Mouse (Mus musculus) neural tube, embryonic 12.5 days (tissue): ENCODE data around the gene Trmt1. TPM values are rescaled to one million over a fixed set of nuclear protein-coding genes. Genes with fewer than 3 reads are reported as not detected.

Experiments used
- ATAC-seq: fragments of 200-750 bp; cut with Nextera tagmentation; 2 replicates; pipeline ENCODE4 v1.8.0; 2017; ENCODE audit warnings: low read depth, mild to moderate bottlenecking, moderate TSS enrichment, moderate library complexity; ENCODE audit not compliant: low FRiP score
- H3K27ac ChIP-seq: fragments of 300-500 bp; sonication (generic); 2 replicates; pipeline ENCODE4 v1.5.1; 2016
- H3K27me3 ChIP-seq: fragments of 300-500 bp; sonication (generic); replicated peaks from 2 replicates; pipeline ENCODE4 v1.6.1; 2016; ENCODE audit warnings: mild to moderate bottlenecking
- H3K36me3 ChIP-seq: fragments of 300-500 bp; sonication (generic); 2 replicates; pipeline ENCODE4 v1.6.1; 2016; ENCODE audit warnings: mild to moderate bottlenecking
- H3K4me1 ChIP-seq: fragments of 300-500 bp; sonication (generic); 2 replicates; pipeline ENCODE4 v1.6.1; 2016
- H3K4me2 ChIP-seq: fragments of 300-500 bp; sonication (generic); replicated peaks from 2 replicates; pipeline ENCODE4 v1.6.1; 2016; ENCODE audit warnings: mild to moderate bottlenecking
- H3K4me3 ChIP-seq: fragments of 300-500 bp; sonication (generic); 2 replicates; pipeline ENCODE4 v1.5.1; 2016
- H3K9ac ChIP-seq: fragments of 300-500 bp; sonication (generic); 2 replicates; pipeline ENCODE4 v1.6.1; 2016; ENCODE audit warnings: mild to moderate bottlenecking
- H3K9me3 ChIP-seq: fragments of 300-500 bp; sonication (generic); 2 replicates; pipeline ENCODE4 v1.6.1; 2016; ENCODE audit warnings: mild to moderate bottlenecking
- WGBS: fragments of 180-500 bp; shearing (Covaris S2); methylation state at CpG from one replicate; pipeline ENCODE4 v1.1.7; 2016; 5-methylcytosine and 5-hydroxymethylcytosine counted together
- polyA plus RNA-seq: library from polyadenylated mRNA; unstranded; fragments of >200 nt; fragmentation: Nextera tagmentation; extraction: Ambion mirVana; gene quantifications from 2 replicates; pipeline ENCODE4 v1.2.1, GENCODE M21; 2016

The Trmt1 gene
- polyA plus RNA-seq, 1 experiment from 2014 or later, result 58.5 TPM

DNA sequence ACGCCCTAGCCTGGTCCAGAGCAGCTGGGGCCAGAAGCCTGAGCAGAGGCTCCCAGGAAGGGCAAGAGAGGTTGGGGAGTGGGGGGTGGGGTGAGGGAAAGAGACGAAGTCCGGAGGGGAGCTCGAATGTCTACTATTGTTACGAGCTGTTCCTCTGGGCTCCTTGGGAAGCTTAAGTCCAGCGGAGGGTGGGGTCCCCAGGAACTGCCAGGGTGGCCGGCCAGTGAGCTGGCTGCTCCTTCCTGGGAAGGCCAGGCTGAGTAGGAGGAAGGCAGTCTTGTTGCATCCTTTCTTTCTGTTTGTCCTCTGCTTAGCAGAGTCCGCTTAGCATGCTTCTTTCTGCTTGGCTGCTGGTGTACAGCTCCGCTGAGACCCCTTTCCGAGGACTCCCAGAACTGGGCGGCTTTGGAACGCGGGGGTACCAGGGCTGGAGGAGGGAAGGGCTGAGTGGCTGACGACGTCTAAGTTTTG lies 22.0 kb downstream of the Trmt1 start:
- H3K4me3 ChIP-seq, result no peak overlapping the region; the same call in 1 of the 2 replicates
- H3K9me3 ChIP-seq, result no peaks in the 10 kb centered on the region
- no peak overlapping the region for H3K27ac ChIP-seq
- WGBS, result 4% methylated on average over 15 of the region's 15 CpGs
- no peaks in the 10 kb centered on the region for H3K36me3 ChIP-seq
- H3K4me2 ChIP-seq, result peak overlapping the region; percentile 44
- peak overlapping the region; percentile 41; the same call in 1 of the 2 replicates for H3K9ac ChIP-seq
- ATAC-seq, result no peak
- H3K27me3 ChIP-seq, result peaks cover 52% of the 10 kb centered on the region
- H3K4me1 ChIP-seq, result peaks cover 76% of the 10 kb centered on the region

DNA sequence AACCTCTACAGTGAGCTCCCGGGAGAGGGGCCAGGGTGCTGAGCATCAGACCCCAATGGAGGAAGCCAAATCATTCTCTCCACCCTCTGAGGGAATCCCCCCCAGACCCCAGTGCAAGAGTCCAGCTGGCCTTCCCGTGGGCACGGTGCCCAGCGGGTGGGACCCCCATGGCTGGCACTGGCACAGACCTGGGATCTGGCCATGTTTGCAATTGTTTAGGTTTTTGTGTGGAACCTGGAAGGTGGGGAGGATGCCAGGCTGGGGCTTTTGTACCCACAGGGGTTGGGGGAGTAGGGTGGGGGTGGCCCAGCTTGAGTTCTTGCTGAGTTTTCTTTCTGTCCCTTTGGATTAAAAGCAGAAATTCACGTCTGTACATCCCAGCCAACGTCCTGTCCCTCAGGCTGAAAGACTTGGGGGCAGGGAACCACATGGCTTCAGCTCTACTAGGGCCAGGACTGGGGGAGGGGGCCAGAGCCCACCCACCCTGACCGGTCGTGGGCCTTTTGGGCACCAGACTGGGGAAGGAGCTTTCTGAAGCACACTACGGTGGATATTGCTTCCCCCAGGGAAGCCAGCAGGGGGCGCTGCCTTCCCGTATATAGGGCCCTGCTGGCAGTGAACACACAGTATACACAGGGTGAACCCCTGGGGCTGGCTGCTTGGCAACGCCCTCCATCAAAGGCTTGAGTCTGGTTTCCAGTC lies 22.8 kb downstream of the Trmt1 start:
- Histone ChIP-seq H3K4me1 (peaks cover 81% of the 10 kb centered on the region), H3K36me3 (no peaks in the 10 kb centered on the region), H3K27ac (peak overlapping the region; percentile 33), H3K4me3 (no peak overlapping the region), H3K9ac (0 out of 2 replicates have a peak overlapping the region, but pooled peaks have one; percentile 17), H3K27me3 (peaks cover 52% of the 10 kb centered on the region), H3K9me3 (no peaks in the 10 kb centered on the region), H3K4me2 (peak overlapping the region; percentile 22)
- peak; percentile 34 for ATAC-seq
- 13% methylated on average over 12 of the region's 12 CpGs for WGBS

DNA sequence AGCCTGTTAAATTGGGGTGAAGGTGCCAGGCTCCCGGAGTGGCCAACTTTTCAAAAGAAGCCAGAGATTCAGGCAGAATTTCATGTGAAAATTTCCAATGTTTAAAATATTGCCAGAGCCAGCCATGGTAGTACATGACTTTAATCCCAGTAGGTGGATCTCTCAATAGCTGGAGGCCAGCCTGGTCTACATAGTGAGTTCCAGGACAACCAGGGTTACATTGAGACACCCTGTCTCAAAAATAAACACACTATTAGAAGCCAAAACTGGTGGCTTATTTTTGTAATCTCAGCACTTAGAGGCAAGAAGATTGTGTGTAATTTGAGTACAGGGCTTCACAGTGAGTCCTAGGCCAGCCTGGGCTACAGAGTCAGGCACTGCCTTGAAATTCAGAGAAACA lies 23.8 kb downstream of the Trmt1 start:
- 95% methylated on average over 1 of the region's 1 CpGs for WGBS
- no peak overlapping the region for H3K27ac ChIP-seq
- H3K4me3 ChIP-seq, result no peak overlapping the region
- peaks cover 52% of the 10 kb centered on the region for H3K27me3 ChIP-seq
- H3K4me1 ChIP-seq, result peaks cover 83% of the 10 kb centered on the region
- H3K4me2 ChIP-seq, result no peak overlapping the region
- no peaks in the 10 kb centered on the region for H3K9me3 ChIP-seq
- H3K36me3 ChIP-seq, result no peaks in the 10 kb centered on the region
- ATAC-seq, result no peak
- no peak overlapping the region for H3K9ac ChIP-seq

DNA sequence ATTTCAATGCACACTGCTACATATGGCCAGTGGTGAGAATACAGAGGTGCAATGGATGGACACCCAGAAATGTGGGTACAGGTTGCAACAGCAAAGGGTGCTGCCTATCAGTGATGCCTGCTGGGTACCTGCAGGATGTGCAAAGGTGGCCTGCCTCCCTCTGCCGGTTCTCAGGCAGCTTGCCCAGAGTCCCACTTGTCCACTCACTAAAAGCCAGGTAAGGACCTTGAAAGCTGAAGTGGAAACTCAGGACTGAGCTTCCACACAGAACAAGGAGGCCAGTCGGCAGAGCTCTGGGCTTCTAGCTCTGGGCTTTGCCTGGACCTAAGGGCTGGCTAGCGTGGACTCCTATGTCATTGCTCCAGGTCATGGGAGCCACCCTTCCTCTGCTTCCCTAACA lies 25.2 kb downstream of the Trmt1 start:
- H3K4me2 ChIP-seq, result peak overlapping the region; percentile 31

DNA sequence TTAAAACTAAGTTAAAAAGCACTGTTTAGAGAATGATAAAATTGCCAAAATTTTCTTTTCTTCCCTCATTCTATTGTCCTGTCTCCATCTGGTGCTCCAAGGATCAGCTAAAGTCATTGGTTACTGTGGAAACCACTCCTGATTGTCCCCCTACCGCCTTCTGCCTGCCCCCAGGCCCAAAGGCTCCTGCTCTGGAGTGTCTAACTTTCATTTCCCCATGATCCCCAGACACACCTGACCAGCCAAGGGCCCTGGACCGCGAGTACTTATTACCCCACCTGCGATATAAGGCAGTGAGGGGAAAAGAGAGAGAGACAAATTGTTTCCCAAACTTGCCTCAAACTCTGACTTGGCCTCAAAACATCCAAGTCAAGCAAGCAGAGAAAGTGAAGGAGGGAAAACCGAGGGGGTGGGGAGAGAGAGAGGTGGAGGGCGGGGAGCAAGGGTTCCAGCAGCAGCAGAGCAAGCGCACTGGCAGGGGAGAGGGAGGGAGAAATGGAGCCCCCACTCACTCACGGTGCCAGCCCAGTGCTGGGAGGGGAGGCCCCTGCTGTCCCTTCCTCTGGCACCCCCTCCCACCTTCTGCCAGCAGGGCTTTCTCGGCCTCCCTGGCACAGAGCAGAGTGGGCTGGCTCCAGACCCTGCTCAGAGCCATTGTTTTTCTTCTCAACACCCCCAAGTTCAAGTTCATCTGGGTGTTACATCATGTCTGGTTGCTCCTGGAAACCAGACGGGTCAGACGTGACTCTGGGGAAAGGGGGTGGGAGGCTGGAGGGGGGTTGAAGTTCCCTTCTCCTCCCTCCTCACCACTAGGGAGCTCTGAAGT lies 26.0 kb downstream of the Trmt1 start:
- 10% methylated on average over 10 of the region's 11 CpGs for WGBS
- peak overlapping the region; percentile 87 for H3K27ac ChIP-seq
- H3K4me1 ChIP-seq, result peaks cover 77% of the 10 kb centered on the region
- H3K27me3 ChIP-seq, result peaks cover 52% of the 10 kb centered on the region
- no peak overlapping the region for H3K4me3 ChIP-seq
- no peak overlapping the region for H3K9ac ChIP-seq
- peak overlapping the region; percentile 31 for H3K4me2 ChIP-seq
- ATAC-seq, result peak; percentile 88
- H3K9me3 ChIP-seq, result no peaks in the 10 kb centered on the region
- H3K36me3 ChIP-seq, result 0 out of 2 replicates have a peak, but pooled peaks cover 4% of the 10 kb centered on the region

More for the DNA sequence above, 25.2 kb downstream of the Trmt1 start:
- H3K9ac ChIP-seq, result peak overlapping the region; percentile 14; the same call in 1 of the 2 replicates
- H3K27me3 ChIP-seq, result peaks cover 52% of the 10 kb centered on the region
- peaks cover 82% of the 10 kb centered on the region for H3K4me1 ChIP-seq
- WGBS, result 51% methylated on average over 3 of the region's 3 CpGs
- H3K4me3 ChIP-seq, result no peak overlapping the region
- H3K36me3 ChIP-seq, result no peaks in the 10 kb centered on the region
- peak overlapping the region; percentile 75 for H3K27ac ChIP-seq
- H3K9me3 ChIP-seq, result no peaks in the 10 kb centered on the region
- ATAC-seq, result no peak

DNA sequence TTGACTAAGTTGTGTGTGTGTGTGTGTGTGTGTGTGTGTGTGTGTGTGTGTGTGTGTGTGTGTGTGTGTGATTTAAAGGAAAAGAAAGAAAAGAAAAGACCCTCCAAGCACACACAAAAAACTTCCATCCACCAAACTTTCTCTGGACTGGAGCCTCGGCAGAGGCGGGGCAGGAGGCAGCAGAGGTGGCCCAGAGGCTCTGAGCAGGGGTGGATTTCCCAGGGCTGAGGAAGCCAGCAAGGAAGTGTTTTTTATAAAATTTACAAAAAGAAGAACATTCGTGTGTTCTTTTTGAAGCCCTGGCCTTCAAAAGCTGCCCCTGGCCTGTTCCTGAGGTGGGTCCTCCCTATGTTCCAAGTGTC lies 26.6 kb downstream of the Trmt1 start:
- H3K9ac ChIP-seq, result no peak overlapping the region
- WGBS, result 18% methylated on average over 3 of the region's 3 CpGs
- H3K4me1 ChIP-seq, result peaks cover 71% of the 10 kb centered on the region

DNA sequence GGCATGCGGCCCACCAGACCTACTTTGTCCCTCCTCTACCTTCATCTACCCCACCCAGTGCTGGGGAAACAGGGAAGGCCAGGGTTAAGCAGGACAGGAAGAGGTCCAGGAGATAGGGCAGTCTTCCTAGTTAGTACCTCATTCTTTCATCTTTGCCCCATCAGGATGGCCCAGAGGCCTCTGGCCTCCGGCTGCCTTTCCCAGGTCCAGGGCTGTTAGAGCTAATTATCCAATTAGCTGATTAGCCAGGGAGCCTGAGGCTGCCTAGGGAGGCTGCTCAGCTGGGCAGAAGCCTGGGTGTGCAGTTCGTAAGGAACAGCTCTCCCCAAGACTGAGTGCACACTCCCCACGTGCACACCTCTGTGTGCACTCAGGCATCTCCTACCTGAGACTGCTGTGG lies 27.3 kb downstream of the Trmt1 start:
- no peak for ATAC-seq
- H3K9ac ChIP-seq, result 0 out of 2 replicates have a peak overlapping the region, but pooled peaks have one; percentile 17
- 0 out of 2 replicates have a peak, but pooled peaks cover 4% of the 10 kb centered on the region for H3K36me3 ChIP-seq
- H3K9me3 ChIP-seq, result no peaks in the 10 kb centered on the region
- WGBS, result 30% methylated on average over 4 of the region's 4 CpGs
- H3K27ac ChIP-seq, result peak overlapping the region; percentile 87
- H3K4me3 ChIP-seq, result no peak overlapping the region
- H3K4me1 ChIP-seq, result peaks cover 64% of the 10 kb centered on the region
- peaks cover 51% of the 10 kb centered on the region for H3K27me3 ChIP-seq
- H3K4me2 ChIP-seq, result peak overlapping the region; percentile 25

More for the DNA sequence above, 26.6 kb downstream of the Trmt1 start:
- Histone ChIP-seq H3K4me3 (no peak overlapping the region), H3K4me2 (peak overlapping the region; percentile 25), H3K27me3 (peaks cover 52% of the 10 kb centered on the region), H3K9me3 (no peaks in the 10 kb centered on the region), H3K36me3 (0 out of 2 replicates have a peak, but pooled peaks cover 4% of the 10 kb centered on the region), H3K27ac (peak overlapping the region; percentile 87)
- peak; percentile 29 for ATAC-seq

DNA sequence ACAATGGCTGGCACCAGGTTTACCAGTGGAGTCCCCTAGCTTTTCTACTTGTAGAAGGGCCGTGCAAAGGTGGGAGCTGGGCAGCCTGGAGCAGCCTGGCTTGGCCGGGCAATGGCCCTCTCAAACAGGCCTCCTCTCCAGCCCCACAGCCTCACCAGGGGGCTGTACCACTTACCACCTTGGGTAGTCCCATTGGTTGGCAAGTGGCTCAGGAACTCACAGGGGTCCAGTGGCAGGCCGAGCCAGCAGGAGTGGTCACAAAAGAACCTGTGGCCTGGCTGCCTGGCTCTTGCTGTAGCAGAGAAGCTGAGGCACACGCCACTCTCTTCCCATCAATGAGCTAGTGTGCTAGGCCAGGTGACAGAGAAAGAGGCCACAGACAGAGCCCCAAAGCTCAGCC lies 28.1 kb downstream of the Trmt1 start:
- Histone ChIP-seq H3K4me3 (no peak overlapping the region), H3K4me2 (0 out of 2 replicates have a peak overlapping the region, but pooled peaks have one; percentile 25), H3K4me1 (peaks cover 58% of the 10 kb centered on the region), H3K36me3 (0 out of 2 replicates have a peak, but pooled peaks cover 4% of the 10 kb centered on the region), H3K9ac (0 out of 2 replicates have a peak overlapping the region, but pooled peaks have one; percentile 17), H3K27ac (peak overlapping the region; percentile 87), H3K27me3 (peaks cover 53% of the 10 kb centered on the region), H3K9me3 (no peaks in the 10 kb centered on the region)
- 54% methylated on average over 4 of the region's 4 CpGs for WGBS
- no peak for ATAC-seq

DNA sequence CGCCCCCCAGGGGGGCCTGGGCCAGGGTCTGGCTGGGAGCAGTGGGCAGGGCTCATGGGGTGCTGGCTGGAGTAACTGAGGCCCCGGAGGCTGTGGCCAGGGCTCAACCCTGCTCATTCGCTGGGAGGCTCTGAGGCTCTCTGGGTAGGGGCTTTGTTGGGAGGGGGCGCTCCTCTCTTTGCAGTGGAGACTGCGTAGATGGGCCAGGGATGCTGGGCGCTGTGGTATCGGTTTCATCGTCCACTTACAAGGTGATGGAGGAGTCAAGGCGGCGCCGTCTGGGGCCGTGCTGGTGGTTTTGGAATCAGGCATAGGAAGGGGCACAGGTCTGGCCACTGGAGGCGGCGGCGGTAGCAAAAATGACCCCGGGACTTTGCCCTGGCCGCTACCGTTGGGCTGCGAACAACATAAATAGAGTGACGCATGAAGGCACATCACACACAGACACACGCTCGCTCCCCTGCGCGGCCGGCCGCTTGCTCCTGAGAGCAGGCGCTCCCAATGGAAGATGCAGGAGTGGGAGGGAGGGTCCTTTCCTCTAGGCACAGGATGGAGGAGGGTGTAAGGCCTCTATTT lies 29.9 kb downstream of the Trmt1 start:
- peak overlapping the region; percentile 48 for H3K4me2 ChIP-seq
- no peak overlapping the region for H3K27ac ChIP-seq
- no peak for ATAC-seq
- no peaks in the 10 kb centered on the region for H3K9me3 ChIP-seq
- H3K4me3 ChIP-seq, result no peak overlapping the region
- H3K27me3 ChIP-seq, result peaks cover 62% of the 10 kb centered on the region
- 7% methylated on average over 27 of the region's 27 CpGs for WGBS
- H3K9ac ChIP-seq, result peak overlapping the region; percentile 33; the same call in 1 of the 2 replicates
- peaks cover 48% of the 10 kb centered on the region for H3K4me1 ChIP-seq
- H3K36me3 ChIP-seq, result peaks cover 4% of the 10 kb centered on the region; the same call in 1 of the 2 replicates

DNA sequence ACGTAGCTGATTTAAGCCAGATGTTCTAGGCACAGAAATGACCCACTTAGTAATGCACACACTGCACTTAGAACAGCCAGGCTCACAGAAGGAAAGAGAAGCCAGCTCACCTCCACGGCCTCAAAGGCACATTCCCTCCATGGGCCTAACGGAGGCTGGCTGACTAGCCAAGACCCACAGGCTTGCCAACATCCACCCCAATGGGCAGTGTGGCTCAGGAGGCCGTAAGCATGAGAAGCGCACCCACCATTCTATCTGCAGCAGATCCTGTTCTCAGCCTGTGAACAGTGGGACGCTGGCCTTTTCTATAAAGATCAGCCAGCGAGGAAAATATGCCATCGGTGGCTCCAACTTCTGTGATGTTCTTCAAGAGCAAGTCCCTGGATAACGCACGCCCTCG lies 30.7 kb downstream of the Trmt1 start:
- H3K27me3 ChIP-seq, result peaks cover 62% of the 10 kb centered on the region
- H3K27ac ChIP-seq, result no peak overlapping the region
- H3K4me2 ChIP-seq, result no peak overlapping the region
- no peaks in the 10 kb centered on the region for H3K9me3 ChIP-seq
- ATAC-seq, result no peak
- no peak overlapping the region for H3K9ac ChIP-seq
- 88% methylated on average over 11 of the region's 11 CpGs for WGBS
- peaks cover 40% of the 10 kb centered on the region for H3K4me1 ChIP-seq
- H3K4me3 ChIP-seq, result no peak overlapping the region
- H3K36me3 ChIP-seq, result peaks cover 4% of the 10 kb centered on the region; the same call in 1 of the 2 replicates

DNA sequence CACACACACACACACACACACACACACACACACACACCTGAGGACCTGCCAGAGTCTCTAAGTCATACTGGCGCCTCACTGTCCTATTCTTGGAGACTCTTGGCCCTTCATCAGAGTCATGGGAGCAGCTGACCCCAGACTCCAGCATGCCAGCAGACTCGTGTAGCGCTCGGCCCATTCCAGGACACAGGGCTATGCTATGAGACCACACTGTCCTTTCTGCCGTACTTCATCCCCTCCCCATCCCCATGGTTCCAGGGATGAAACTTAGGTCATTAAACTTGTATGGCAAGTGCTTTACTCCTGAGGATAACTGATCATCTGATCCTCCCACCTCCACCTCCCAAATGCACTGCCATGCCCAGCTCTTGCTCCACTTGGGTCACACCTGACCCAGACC lies 32.4 kb downstream of the Trmt1 start:
- H3K9ac ChIP-seq, result no peak overlapping the region
- no peak overlapping the region for H3K4me2 ChIP-seq
- 87% methylated on average over 5 of the region's 5 CpGs for WGBS
- peaks cover 4% of the 10 kb centered on the region; the same call in 1 of the 2 replicates for H3K36me3 ChIP-seq
- no peak overlapping the region for H3K4me3 ChIP-seq
- peaks cover 60% of the 10 kb centered on the region for H3K27me3 ChIP-seq
- no peak overlapping the region for H3K27ac ChIP-seq
- ATAC-seq, result no peak
- H3K9me3 ChIP-seq, result no peaks in the 10 kb centered on the region
- H3K4me1 ChIP-seq, result peaks cover 40% of the 10 kb centered on the region
